25 mouse cellular contexts compared by ENCODE assay signal in the genomic region with DNA sequence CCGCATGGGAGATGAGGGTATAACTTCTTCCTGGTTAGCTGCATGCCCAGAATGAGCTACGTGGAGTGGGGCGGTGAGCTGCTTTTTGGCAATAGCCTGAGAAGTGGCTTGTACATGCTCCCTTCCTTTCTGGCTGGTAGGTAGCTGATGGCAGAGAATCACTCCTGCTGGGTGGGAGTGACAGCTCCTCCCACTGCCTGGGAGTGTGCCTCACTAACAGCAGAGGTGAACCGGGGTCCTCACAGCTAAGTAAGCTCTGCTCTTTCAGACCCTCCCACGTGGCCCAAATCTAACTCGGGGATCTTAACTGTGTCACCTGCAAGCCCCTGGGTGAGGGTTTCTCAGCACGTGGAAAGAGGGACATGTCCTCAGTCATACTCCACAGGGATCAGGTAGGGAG. TPM values are rescaled to one million over a fixed set of nuclear protein-coding genes. Genes with fewer than 3 reads are reported as not detected.
A peak's percentile ranks its signal among the peaks of the same experiment; 100 is the strongest.
DNase-seq lines count a peak whose midpoint lies in the region; ATAC-seq and TF ChIP-seq lines count a peak whose summit lies in the region.
"Had no signal": no experiment of that assay in that cellular context is flagged by ENCODE, and none has a peak within 500 bp of the region (broad histone marks: within the 10 kb centered on the region; RNA-seq: fewer than 3 reads in every experiment).

No protein-coding gene starts in this region.

- intact Hi-C loops in left cerebral cortex, postnatal 36 days (cut with DNase I): no loop called here

- H3K27ac ChIP-seq in layer of hippocampus, adult 2 months: peak overlapping the region; percentile 97
- H3K27ac ChIP-seq in liver, adult 2 months (replicated peaks; ENCODE audit: insufficient read depth, low read depth, low read length): no peak overlapping the region
- no peak overlapping the region for H3K27ac ChIP-seq in liver, embryonic 12.5 days
- H3K27ac ChIP-seq in heart, embryonic 12.5 days (ENCODE audit: poor library complexity, severe bottlenecking): no peak overlapping the region
- H3K27ac ChIP-seq: embryonic facial prominence, embryonic 15.5 days; forebrain, embryonic 10.5 days; gastrocnemius, adult 2 months; heart, embryonic 13.5 days; hindbrain, embryonic 12.5 days had no signal

- no peak for DNase-seq in layer of hippocampus, adult 2 months (ENCODE audit: low spot score in 2 of 2)
- no peak for DNase-seq in layer of hippocampus, adult 8-10 months (ENCODE audit: low spot score in 2 of 2)
- peak; percentile 19 for DNase-seq in liver, adult 2 months (ENCODE audit: extremely low read depth, low read depth, low spot score)
- DNase-seq in brain, adult 2 months (ENCODE audit: low read depth, low spot score): peak; percentile 63
- DNase-seq in left cerebral cortex, postnatal 36 days (ENCODE audit: low spot score in 2 of 2): peak; percentile 40 to 62
- DNase-seq: adrenal gland, postnatal 14 days; cerebellum, adult 18-20 months; cerebellum, adult 9-11 months; cerebellum, postnatal 36 days; embryo, embryonic 11 days; gastrocnemius, adult 2 months; gastrocnemius, postnatal 25 days; heart, postnatal 4 days had no signal

- no peak overlapping the region for H3K9ac ChIP-seq in liver, adult 2 months (ENCODE audit: low read depth, low read length)
- no peak overlapping the region for H3K9ac ChIP-seq in liver, embryonic 12.5 days
- H3K9ac ChIP-seq in heart, embryonic 12.5 days: no peak overlapping the region
- H3K9ac ChIP-seq: embryonic facial prominence, embryonic 15.5 days; hindbrain, embryonic 12.5 days had no signal

- ATAC-seq in liver, embryonic 12.5 days: no peak
- no peak for ATAC-seq in heart, embryonic 12.5 days (ENCODE audit: insufficient number of reproducible peaks, low FRiP score)
- ATAC-seq: activated CD4-positive, CD25-positive, alpha-beta regulatory T cell, adult 4 months; forebrain, embryonic 16.5 days; hindbrain, embryonic 16.5 days; Patski had no signal

- no peak overlapping the region for H3K4me2 ChIP-seq in liver, embryonic 12.5 days
- H3K4me2 ChIP-seq in heart, embryonic 12.5 days: no peak overlapping the region
- H3K4me2 ChIP-seq: embryonic facial prominence, embryonic 15.5 days; heart, embryonic 13.5 days; hindbrain, embryonic 12.5 days had no signal

- peaks cover 5% of the 10 kb centered on the region; the same call in 1 of the 2 replicates for H3K79me2 ChIP-seq in liver, adult 2 months (ENCODE audit: control insufficient read depth, insufficient read depth, low read length)

- no peak for TF ChIP-seq POLR2A in liver, adult 2 months (IDR thresholded peaks at IDR 0.05; ENCODE audit: extremely low read depth, insufficient read depth, low read length)

- H3K4me1 ChIP-seq in liver, adult 2 months (ENCODE audit: control insufficient read depth, insufficient read depth, low read length): peaks cover 17% of the 10 kb centered on the region
- peaks cover 21% of the 10 kb centered on the region for H3K4me1 ChIP-seq in liver, embryonic 12.5 days
- H3K4me1 ChIP-seq in heart, embryonic 12.5 days (replicated peaks): peaks cover 14% of the 10 kb centered on the region

- no peak for TF ChIP-seq CTCF in layer of hippocampus, adult 2 months (conservative IDR thresholded peaks at IDR 0.05)
- TF ChIP-seq CTCF in liver, adult 2 months (IDR thresholded peaks at IDR 0.05; ENCODE audit: low read depth, low read length): no peak

- WGBS in liver, adult 2 months: 45% methylated on average over 7 of the region's 7 CpGs
- 43% methylated on average over 7 of the region's 7 CpGs for WGBS in liver, embryonic 12.5 days (ENCODE audit: insufficient replicate concordance)
- WGBS in heart, embryonic 12.5 days: 32% methylated on average over 7 of the region's 7 CpGs

- no peaks in the 10 kb centered on the region for H3K36me3 ChIP-seq in liver, adult 2 months (ENCODE audit: control insufficient read depth, insufficient read depth, low read length)
- peaks cover 18% of the 10 kb centered on the region for H3K36me3 ChIP-seq in liver, embryonic 12.5 days
- H3K36me3 ChIP-seq in heart, embryonic 12.5 days: peaks cover 27% of the 10 kb centered on the region

- H3K27me3 ChIP-seq in liver, adult 2 months (ENCODE audit: control insufficient read depth, insufficient read depth, low read length): no peaks in the 10 kb centered on the region
- H3K27me3 ChIP-seq in liver, embryonic 12.5 days (replicated peaks): peaks cover 31% of the 10 kb centered on the region
- H3K27me3 ChIP-seq in heart, embryonic 12.5 days (replicated peaks): peaks cover 29% of the 10 kb centered on the region
- H3K27me3 ChIP-seq: CH12.LX, Patski had no signal

- no peak overlapping the region for H3K4me3 ChIP-seq in layer of hippocampus, adult 2 months
- H3K4me3 ChIP-seq in liver, adult 2 months (ENCODE audit: insufficient read depth, low read depth, low read length): no peak overlapping the region
- H3K4me3 ChIP-seq in liver, embryonic 12.5 days: no peak overlapping the region
- H3K4me3 ChIP-seq in heart, embryonic 12.5 days: no peak overlapping the region
- H3K4me3 ChIP-seq: embryonic facial prominence, embryonic 15.5 days; erythroblast, embryonic 14.5 days; forebrain, embryonic 10.5 days; gastrocnemius, adult 2 months; heart, embryonic 13.5 days; hindbrain, embryonic 12.5 days had no signal

- H3K9me3 ChIP-seq in liver, embryonic 12.5 days (replicated peaks): no peaks in the 10 kb centered on the region
- H3K9me3 ChIP-seq in heart, embryonic 12.5 days (replicated peaks): no peaks in the 10 kb centered on the region
- H3K9me3 ChIP-seq: embryonic facial prominence, embryonic 15.5 days; forebrain, embryonic 10.5 days; heart, embryonic 13.5 days; hindbrain, embryonic 12.5 days had no signal

RNA-seq across cellular contexts. Expression of a gene that starts 3.5 kb away (rescaled TPM):
- total RNA-seq in layer of hippocampus, adult 2 months (2021): 10 to 100 TPM; 71.4 to 75.0 TPM
- 10 to 100 TPM; 55.1 to 69.3 (median 61.5) TPM for total RNA-seq in layer of hippocampus, adult 8-10 months (2022)
- 16.8 and 18.1 TPM in 2 replicates for total RNA-seq in liver, adult 2 months (2014; rRNA removed)
- polyA plus RNA-seq in liver, adult 2 months (2012; rRNA removed): 27.3 and 41.2 TPM in 2 replicates
- polyA plus RNA-seq in liver, embryonic 12.5 days (2016; fragmentation: Nextera tagmentation; extraction: Ambion mirVana): 1.4 and 1.8 TPM in 2 replicates
- total RNA-seq in left cerebral cortex, postnatal 36 days (2021): 10 to 100 TPM; 86.7 to 88.8 TPM
- 2.3 and 2.5 TPM in 2 replicates for polyA plus RNA-seq in heart, embryonic 12.5 days (2016; fragmentation: Nextera tagmentation; extraction: Ambion mirVana)

RNA-seq across cellular contexts. Expression of a gene that starts 7.9 kb away (rescaled TPM):
- 10 to 100 TPM; 93.9 to 98.8 TPM for total RNA-seq in layer of hippocampus, adult 2 months (2021)
- total RNA-seq in layer of hippocampus, adult 8-10 months (2022): 100 to 1,000 TPM in 1 of 4 experiments, 10 to 100 TPM in 3; 84.5 to 112 (median 94.1) TPM
- 16.9 and 18.2 TPM in 2 replicates for total RNA-seq in liver, adult 2 months (2014; rRNA removed)
- 29.8 and 45.1 TPM in 2 replicates for polyA plus RNA-seq in liver, adult 2 months (2012; rRNA removed)
- 14.7 and 16.2 TPM in 2 replicates for polyA plus RNA-seq in liver, embryonic 12.5 days (2016; fragmentation: Nextera tagmentation; extraction: Ambion mirVana)
- 100 to 1,000 TPM in 1 of 2 experiments, 10 to 100 TPM in 1; 76.8 to 101 TPM for total RNA-seq in left cerebral cortex, postnatal 36 days (2021)
- 20.3 and 23.6 TPM in 2 replicates for polyA plus RNA-seq in heart, embryonic 12.5 days (2016; fragmentation: Nextera tagmentation; extraction: Ambion mirVana)

RNA-seq across cellular contexts. Expression of a gene that starts 19.9 kb away (rescaled TPM):
- total RNA-seq in layer of hippocampus, adult 2 months (2021): 1 to 10 TPM; 6.5 to 7.1 TPM
- 1 to 10 TPM; 5.5 to 9.7 (median 6.6) TPM for total RNA-seq in layer of hippocampus, adult 8-10 months (2022)
- 0.28 and 0.34 TPM in 2 replicates for total RNA-seq in liver, adult 2 months (2014; rRNA removed)
- 0.13 and 0.61 TPM in 2 replicates for polyA plus RNA-seq in liver, adult 2 months (2012; rRNA removed)
- 0.44 and 1.4 TPM in 2 replicates for polyA plus RNA-seq in liver, embryonic 12.5 days (2016; fragmentation: Nextera tagmentation; extraction: Ambion mirVana)
- total RNA-seq in left cerebral cortex, postnatal 36 days (2021): 1 to 10 TPM; 6.4 to 7.5 TPM
- 3.4 and 4.2 TPM in 2 replicates for polyA plus RNA-seq in heart, embryonic 12.5 days (2016; fragmentation: Nextera tagmentation; extraction: Ambion mirVana)
- polyA plus RNA-seq: activated CD4-positive, CD25-positive, alpha-beta regulatory T cell, adult 4 months had no signal

RNA-seq across cellular contexts. Expression of a gene that starts 20.0 kb away (rescaled TPM):
- total RNA-seq in layer of hippocampus, adult 2 months (2021): 100 to 1,000 TPM; 102 to 111 TPM
- 100 to 1,000 TPM in 3 of 4 experiments, 10 to 100 TPM in 1; 95.9 to 131 (median 123) TPM for total RNA-seq in layer of hippocampus, adult 8-10 months (2022)
- total RNA-seq in liver, adult 2 months (2014; rRNA removed): 51.5 and 58.5 TPM in 2 replicates
- 67.1 and 67.7 TPM in 2 replicates for polyA plus RNA-seq in liver, adult 2 months (2012; rRNA removed)
- 80.1 and 80.8 TPM in 2 replicates for polyA plus RNA-seq in liver, embryonic 12.5 days (2016; fragmentation: Nextera tagmentation; extraction: Ambion mirVana)
- total RNA-seq in left cerebral cortex, postnatal 36 days (2021): 100 to 1,000 TPM in 1 of 2 experiments, 10 to 100 TPM in 1; 95.8 to 113 TPM
- 97.9 and 102 TPM in 2 replicates for polyA plus RNA-seq in heart, embryonic 12.5 days (2016; fragmentation: Nextera tagmentation; extraction: Ambion mirVana)

RNA-seq across cellular contexts. Expression of a gene that starts 21.4 kb away (rescaled TPM):
- 10 to 100 TPM; 20.3 to 24.8 TPM for total RNA-seq in layer of hippocampus, adult 2 months (2021)
- total RNA-seq in layer of hippocampus, adult 8-10 months (2022): 10 to 100 TPM; 21.0 to 27.4 (median 24.2) TPM
- total RNA-seq in liver, adult 2 months (2014; rRNA removed): 21.3 and 26.3 TPM in 2 replicates
- polyA plus RNA-seq in liver, adult 2 months (2012; rRNA removed): 17.7 and 24.5 TPM in 2 replicates
- 11.3 and 11.8 TPM in 2 replicates for polyA plus RNA-seq in liver, embryonic 12.5 days (2016; fragmentation: Nextera tagmentation; extraction: Ambion mirVana)
- 10 to 100 TPM; 19.2 to 24.8 TPM for total RNA-seq in left cerebral cortex, postnatal 36 days (2021)
- 16.0 and 18.2 TPM in 2 replicates for polyA plus RNA-seq in heart, embryonic 12.5 days (2016; fragmentation: Nextera tagmentation; extraction: Ambion mirVana)

Comparison
In these comparisons a context has a peak if more than half of its experiments do, and no peak if none do; other contexts are left out.
1. DNase-seq: peak in liver, adult 2 months (single experiment), brain, adult 2 months (single experiment) and left cerebral cortex, postnatal 36 days (2 of 2); none in layer of hippocampus, adult 2 months (0 of 2) and layer of hippocampus, adult 8-10 months (0 of 2).